Mouse (Mus musculus) urinary bladder, postnatal 4 days (tissue): ENCODE measurements at regions not wholly inside any gene's neighbourhood (a gene's known extent, or its start where the extent isn't known, plus 50 kb on each side); places are given as distances from the start of the nearest gene placed in this dataset.

Source experiments
- DNase-seq, 2 experiments: peaks; one replicate each; pipeline ENCODE4 v3.0.0; 2021 to 2022; ENCODE audit warnings: low spot score in 2 of 2

DNA sequence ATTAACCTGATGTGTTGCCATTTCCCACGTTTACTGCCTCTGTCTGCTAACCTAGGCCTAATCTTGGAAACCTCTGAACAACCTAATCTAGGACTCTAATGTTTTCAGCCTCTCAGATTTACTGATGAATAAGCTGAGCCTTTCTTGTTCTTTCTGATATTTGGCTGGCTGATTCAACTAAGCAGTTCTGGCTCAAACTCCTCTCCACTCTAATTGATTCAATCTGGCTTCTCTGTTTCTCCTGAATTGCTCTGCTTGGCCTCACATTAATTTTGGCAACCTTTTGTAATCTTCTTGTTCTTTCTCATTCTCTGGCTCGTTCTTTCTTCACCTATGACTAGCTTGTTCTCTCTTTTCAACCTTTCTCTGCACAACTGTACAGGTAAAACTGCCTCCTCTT lies 1561.2 kb upstream of the Zeb2 start:
- DNase-seq, result no peak

DNA sequence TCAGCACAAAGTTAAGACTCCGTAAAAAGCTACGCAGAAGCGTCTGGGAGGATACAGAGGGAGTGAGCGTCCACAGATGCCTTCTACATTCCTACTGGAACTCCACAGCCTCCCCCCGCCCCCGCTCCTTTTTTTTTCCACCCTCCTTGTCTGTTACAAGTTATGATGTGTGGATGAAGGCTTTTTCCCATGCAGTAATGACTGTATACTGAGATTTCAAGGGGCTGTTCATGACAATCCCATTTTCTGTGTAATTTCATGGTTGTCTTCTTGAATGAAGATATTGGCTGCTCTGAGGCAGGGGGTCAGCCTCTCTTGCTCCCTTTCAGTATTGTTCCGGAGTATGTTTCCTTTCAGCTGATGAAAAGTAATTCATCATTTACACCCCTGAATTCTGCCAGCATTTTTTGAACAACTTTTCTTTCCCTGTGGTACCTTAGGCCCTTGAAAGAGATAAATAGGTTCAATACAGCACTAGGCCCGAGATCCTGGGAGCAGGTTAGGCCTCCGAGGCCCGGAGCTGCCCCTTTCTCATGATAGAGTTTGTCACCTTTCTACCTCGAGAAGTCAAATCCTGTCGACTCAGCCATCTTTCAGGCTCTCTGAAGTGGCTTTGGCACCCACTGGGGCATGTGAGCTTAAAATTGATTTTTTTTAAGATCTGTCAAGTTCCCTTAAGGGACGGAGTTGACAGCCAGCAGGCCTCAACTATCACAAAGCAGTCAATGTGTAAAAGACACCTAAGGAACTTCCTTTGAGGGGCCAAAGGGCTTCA lies 1552.5 kb upstream of the Zeb2 start:
- DNase-seq, result no peak

DNA sequence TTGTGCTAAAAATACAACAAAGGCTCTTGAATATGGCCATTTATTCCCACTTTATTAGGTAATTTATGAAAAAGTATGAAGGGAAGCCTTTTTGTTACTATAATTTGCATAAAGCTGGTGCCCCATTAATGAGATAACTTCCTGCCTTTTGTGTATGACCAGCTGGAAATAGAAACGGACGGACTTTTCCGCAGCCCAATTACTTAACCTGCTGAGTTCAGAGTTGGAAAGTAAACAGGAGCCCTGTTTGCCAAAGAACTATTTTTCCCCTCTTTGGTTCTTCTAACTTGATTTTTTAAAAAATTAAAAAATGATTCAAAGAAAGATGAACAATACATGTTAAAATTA lies 1549.8 kb upstream of the Zeb2 start:
- DNase-seq, result no peak

DNA sequence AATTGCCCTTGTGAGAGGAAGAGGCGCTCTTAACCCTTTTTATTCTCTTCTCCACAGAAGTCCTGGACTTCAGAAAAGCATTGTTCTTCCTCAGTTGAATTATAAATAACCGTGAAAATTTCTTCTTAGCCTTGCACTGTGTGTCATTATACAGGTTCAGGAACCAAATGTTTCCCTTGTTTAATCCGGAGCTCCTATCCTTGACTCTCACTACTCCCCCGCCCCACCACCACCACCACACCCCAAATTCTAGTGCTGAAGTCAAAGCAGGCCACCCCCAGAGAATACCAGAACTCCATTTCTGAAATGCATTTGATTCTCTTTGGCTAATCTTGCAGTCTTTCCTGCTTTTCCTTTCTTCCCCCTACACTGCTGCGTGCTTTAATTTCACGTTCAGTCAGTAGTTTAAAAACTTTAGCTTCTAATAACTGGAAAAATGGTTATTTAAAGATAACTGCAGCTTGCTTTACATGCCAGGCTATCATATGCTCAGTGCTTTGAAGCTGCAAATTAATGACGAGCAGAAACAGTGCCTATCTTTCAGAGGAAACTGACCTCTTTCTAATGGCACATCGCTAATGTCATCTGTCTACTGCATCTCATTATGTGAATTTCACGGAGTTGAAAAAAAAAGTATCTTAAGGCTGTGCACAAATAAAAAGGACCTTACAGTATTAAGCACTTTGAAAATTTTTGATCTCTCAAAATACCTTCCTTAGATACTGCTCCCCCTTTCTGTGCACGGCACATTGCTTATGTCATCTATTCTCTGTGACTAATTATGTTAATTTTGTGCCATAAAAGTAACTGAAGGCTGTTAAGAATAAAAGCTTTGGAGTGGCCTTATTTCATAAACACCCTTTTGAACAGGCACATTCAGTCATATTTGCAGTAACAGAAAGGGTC lies 1549.1 kb upstream of the Zeb2 start:
- no peak for DNase-seq

DNA sequence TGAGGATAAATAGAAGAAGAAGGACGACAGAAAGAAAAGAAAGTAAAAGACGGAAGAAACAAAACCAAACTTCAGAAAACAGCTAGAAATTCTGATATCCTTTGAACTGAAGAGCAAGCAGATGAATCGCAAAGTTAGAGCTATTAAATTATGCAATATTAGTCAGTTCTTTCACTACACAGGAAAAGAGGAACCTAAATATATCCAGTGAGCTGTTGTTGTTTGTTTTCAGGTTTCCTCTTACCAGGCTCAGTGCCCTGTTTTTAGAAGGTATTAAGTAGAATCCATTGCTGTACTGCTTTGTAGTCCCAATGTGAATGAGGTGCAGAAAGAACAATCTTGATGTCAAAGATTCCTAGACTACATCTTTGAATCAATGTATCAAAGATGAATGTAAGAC lies 1544.7 kb upstream of the Zeb2 start:
- DNase-seq, result no peak

DNA sequence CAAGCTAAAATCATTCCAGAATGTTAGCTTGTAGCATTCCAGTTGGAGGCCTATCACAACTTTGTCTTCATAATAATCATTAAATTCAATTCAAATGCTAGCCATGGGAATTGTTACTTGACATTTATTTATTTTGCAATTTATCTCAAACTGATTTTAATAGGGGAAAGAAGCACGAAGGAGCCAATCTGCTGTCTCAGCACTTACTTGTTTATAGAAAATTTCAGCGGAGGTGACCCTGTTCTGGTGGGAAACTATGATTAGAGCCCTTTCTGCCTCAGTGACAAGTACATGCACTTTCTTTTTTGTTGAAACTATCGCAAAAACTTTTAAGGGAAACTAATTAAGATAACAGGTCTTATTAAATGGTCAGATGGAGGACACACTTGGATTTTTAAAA lies 1543.4 kb upstream of the Zeb2 start:
- DNase-seq, result no peak

DNA sequence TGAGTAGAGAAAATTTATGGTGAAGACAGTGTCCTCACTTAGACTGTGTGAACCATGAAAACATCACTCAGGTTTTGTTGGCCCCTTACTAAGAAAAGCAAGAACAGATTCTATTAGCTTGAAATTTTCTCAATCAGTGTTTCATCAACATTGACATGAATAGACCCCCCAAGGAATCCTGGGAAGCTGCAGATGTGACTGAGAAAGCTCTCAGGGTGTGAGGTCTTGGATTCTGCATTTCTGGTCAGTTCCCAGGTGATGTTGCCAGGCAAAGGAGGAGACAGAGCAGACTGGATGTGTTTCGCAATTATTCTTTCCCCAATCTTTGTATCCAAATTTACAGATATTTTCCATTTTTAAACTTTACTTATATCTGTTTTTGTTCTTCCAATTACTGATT lies 1538.1 kb upstream of the Zeb2 start:
- no peak for DNase-seq

DNA sequence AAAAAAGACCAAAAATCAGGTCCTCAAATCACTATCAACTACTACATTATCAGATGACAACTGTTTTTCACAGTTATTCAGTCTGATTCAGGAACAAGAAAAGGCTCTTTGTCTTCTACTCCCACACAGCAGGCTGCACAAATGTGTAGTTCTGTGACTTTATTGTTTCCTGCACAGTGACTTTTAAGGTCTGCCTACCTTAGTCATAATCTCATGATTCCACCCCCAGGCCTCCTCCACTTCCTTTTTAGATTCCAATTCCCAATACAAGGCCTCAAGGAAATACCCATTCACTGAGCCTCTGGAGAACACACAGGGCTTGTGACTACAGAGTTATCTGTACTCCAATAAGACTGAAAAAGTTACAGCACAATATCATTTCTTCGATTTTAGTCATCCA lies 1535.4 kb upstream of the Zeb2 start:
- DNase-seq, result no peak

DNA sequence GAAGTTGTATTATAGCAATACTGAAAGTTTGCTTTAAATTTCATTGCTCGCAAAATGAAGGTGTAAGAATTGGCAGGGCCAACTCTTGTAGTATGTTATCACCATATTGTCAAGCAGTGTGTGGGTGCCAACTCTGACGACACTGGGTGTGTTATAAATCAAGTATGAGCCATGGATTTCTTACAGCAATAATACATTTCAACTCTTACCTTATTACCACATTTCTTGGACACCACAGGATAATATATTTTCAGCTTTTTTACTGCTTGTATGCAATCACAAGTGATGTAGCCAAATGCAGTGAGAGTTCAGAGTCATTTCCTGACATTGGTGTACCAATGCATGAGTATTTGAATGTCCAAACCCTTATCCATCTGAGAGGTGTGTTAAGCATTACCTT lies 1529.2 kb upstream of the Zeb2 start:
- DNase-seq, result no peak

DNA sequence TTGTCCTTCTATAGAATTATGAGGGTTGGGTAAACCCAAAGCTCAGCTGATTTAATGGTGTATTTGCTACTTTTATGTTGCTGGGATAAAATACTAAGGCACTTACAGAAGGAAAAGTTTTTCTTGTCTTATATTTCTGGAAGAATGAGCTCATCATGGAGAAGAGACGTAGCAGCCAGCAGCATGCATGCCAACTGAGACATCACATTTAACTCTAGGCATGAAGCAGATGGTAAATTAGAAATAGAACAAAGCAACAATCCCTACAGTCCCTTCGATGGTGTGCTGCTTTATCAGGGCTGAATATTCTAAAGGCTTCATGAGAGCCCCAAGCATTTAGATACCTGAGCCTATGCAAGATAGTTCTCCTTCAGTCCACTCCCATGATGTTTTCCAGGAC lies 1492.0 kb upstream of the Zeb2 start:
- DNase-seq, result no peak

DNA sequence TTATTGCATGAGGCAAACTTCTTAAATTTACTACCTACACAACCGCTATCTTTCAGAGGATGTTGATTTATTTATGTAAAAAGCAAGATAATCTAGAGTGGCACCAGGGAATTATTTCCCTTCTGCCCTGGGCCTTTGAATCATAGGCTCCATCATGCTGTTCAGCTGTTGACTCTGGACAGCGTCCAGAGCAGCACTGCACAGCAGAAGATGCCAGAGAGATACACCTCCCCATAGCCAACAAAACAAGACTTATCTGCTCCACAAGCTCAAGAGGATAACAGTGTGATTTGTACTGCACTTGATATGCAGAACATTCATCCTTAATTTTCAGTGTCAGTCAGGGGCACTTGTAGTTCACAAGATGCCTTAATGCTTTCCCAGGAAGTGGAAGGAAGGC lies 1464.6 kb upstream of the Zeb2 start:
- DNase-seq, result no peak

DNA sequence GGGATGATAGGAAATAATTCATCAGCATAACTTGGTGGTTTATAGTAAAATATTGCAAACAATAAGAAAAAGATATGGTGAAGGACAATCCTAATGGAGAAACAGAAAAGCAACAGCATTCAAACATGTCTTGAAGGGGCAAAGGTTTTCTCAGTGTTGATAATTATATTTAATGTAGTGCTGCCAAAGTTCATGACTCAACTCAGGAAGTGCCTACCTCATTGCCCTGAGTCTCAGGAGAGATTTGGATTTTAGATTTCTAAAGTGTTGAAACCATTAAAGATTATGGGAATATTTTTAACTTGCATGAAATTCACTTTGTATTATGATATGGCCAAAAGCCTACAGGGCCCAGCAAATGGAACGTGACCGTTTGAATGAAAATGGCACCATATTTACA lies 1453.2 kb upstream of the Zeb2 start:
- no peak for DNase-seq

DNA sequence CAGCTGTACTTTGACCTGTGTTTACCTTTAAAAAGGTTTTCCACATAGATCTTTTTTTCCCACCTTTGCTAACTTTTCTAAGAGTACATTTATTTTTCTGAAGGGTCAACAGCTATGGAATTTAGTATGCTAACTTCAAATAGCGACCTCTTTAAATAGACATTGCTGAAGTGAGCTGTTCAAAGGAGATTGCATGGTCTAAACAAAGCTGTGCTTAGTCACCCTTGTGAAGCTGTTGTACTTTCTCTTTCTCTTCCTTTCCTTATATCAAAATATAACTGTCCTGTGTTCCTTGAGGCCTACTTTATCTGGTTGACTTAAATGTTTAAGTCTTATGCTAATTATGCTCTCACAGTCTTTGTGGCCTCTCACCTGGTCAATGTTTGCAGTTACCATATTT lies 1416.2 kb upstream of the Zeb2 start:
- no peak for DNase-seq

DNA sequence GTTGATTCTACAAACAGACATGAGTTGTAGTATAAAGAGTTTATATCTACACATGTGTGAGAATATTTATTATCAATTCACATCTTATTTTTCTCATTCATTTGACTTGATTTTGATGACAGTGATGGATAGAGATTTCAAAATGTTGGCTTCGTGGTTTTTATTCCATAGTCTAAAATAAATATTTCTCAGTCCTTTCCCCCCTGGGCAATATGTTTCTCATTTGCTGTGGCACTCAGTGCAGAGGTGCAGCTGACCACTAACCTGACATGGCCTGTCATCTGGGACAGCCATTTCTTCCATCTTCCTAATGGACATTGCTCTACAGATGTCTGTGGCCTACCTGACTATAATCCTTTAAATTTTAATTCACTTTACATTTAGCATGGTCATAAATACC lies 1413.5 kb upstream of the Zeb2 start:
- no peak for DNase-seq

DNA sequence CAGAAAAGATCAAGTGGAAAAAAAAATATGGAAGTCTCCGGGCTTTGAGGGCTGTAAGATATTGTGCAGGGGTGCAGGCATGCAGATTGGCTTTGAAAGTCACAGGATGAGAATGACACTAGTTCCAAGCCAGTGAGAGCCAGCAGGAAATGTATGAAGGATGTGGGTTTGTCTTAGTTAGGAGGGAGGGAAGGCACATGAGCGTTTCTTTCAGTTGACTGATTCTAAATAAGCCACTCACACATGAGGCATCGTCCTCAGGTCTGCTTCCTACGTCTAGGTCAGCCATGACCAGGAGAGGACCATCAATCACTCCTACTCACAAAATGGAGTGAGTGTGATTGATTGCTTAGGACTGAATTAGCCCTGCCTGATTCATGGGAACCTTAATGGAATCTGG lies 1408.0 kb upstream of the Zeb2 start:
- DNase-seq, result no peak

DNA sequence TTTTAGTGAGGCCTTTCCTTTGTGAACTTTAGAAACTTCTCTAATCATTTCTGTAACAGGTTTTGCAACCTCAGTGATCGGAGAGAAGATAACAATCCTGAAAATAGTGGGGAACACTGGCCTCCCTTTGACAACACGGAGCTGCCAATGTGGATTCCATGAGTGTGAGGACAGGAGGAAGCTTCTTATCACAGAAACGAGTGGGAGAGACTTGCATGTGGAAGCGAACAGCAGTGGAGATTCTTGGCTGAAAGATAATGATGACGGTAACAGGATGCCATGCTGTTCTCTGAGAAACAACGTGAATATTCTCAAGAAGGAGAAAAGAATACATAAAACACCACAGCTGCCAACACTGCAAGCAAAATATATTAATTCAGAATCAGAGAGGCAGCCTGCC lies 1407.4 kb upstream of the Zeb2 start:
- DNase-seq, result no peak

DNA sequence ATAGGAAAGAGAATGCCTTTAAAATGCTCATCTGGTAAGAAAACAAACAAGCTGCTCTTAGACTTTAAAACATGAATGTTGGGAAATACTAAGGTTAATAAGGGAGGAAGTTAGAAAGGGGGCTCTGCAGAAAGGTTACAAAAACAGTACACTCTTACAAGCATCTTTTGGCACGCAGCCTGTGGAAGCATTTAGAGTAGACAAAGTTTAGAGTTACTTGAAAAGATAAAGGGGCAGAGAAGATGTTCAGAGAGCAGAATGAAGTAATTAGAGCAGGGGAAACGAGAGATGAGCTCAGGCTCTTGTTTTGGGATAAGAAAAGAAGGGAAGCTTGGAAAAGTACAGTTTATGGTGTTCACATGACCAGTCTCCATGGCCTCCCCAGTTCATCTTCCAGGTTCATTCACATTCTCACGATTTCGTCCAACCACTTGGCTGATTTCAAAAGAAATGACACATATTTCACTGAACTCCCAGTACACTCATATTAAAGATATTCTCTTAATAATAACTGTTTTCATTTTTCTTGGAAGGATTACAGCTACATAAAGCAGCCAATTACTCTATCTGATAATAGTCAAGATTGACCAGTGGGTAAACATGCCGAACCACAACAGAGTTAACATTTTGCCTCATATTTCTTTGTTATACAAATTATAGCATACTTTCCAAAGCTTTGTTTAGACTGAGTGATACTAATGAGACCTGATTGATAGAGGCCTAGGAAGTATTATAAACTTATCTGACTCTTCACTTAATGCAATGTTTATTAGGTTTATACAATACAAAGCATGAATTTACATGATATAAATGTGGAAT lies 1404.2 kb upstream of the Zeb2 start:
- no peak for DNase-seq

DNA sequence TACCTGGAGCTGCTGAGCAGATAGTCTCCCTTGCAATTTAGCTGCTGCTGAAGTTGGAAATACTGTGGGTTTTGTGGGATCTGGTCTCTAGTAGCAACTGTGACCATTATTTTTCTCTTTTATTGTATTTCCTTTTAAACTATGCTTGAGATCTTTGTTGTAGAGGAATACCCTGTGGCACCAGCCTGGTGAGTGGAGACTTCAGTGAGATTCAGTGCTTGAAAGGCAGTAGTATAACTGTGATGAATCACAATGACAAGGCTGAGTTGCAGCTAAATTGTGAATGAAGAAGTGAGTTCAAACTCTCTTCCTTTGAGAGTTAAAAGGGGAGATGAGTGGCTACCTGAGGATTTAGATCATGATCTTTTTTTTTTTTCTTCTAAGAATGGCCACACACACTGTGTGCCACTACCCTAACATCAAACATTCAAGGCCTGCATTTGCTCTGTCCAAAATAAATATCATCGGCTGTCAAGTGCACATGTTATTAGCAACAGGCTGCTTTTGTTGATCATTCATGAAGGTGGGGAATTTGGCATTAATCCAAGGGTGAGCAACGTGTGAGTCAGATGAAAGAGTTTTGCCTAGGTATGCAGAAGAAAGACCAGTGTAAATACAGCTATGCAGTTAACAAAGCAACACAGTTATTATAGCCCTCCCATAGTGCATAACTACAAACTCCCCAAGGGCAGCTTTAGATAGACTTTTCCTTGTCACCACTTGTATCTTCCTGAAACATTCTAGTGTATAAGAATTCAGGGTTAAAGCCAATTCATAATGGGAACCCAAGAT lies 1395.2 kb upstream of the Zeb2 start:
- DNase-seq, result no peak

DNA sequence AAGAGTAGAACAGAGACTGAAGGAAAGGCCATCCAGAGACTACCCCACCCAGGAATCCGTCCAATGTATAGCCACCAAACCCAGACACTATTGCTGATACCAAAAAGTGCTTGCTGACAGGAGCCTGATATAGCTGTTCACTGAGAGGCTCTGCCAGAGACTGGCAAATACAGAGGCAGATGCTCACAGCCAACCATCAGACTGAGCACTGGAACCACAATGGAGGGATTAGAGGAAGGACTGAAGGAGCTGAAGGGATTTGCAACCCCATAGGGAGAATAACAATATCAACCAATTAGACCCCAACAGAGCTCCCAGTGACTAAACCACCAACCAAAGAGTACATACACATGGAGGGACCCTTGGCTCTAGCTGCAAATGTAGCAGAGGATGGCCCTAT lies 1389.8 kb upstream of the Zeb2 start:
- no peak for DNase-seq

DNA sequence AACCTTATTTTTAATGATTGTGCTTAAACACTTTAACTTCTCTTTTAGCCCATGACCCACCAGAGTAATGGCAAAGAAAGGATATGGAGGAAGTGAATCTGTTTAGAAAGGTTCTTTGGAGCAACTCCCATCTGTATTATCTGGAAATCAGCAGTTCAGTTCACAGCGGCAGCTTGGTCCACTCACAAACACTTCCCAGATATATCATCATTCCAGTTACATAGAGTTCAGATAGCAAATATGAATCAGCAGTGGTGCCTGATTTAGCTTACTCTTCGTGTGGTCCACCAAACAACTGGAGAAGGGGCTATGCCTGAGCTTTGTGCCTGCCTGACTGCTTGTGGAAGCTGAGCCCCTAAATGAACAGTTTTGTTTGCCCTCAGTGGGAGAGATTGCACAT lies 1385.9 kb upstream of the Zeb2 start:
- no peak for DNase-seq

DNA sequence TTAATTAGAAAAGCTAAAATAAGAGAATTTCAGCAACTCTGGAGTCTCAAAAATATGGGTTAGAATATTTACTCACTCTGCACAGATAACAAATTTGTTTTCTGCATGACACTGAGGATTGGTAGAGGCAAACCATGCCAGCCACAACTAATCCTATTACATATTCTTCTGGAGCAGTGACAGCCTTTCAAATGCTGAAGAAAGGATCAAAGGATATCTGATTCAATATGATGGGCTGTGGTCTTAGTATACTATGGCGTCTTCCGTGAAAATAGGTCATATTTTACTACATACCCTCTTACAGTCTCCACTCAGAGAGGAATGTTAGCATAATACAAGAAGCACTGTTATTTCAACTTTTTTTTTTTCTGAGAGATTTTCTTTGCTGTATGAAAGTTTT lies 1375.1 kb upstream of the Zeb2 start:
- DNase-seq, result no peak

DNA sequence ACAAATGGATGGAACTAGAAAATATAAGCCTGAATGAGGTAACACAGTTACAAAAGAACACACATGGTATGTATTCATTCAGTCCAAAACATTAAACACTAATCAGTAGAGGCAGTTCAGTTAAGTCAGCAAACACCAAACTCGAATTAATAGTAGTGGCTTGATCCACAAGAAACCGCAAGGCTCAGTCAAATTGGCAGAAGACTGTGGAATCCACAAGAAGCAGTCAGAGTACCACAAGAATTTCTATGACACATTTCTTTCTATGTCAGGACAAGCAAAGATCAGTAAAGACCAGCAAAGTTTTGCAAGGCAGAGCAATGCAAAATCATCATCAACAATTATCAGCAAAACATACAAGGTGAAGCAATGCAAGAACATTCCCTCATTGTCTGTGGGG lies 1373.9 kb upstream of the Zeb2 start:
- no peak for DNase-seq
